Mouse (Mus musculus): Measurements from ENCODE around the gene Ift22. TPM values are rescaled to one million over a fixed set of nuclear protein-coding genes. Genes with fewer than 3 reads are reported as not detected.

Ift22 gene
- polyA plus RNA-seq, 1 experiment from 2014 or later: 126 TPM

DNA sequence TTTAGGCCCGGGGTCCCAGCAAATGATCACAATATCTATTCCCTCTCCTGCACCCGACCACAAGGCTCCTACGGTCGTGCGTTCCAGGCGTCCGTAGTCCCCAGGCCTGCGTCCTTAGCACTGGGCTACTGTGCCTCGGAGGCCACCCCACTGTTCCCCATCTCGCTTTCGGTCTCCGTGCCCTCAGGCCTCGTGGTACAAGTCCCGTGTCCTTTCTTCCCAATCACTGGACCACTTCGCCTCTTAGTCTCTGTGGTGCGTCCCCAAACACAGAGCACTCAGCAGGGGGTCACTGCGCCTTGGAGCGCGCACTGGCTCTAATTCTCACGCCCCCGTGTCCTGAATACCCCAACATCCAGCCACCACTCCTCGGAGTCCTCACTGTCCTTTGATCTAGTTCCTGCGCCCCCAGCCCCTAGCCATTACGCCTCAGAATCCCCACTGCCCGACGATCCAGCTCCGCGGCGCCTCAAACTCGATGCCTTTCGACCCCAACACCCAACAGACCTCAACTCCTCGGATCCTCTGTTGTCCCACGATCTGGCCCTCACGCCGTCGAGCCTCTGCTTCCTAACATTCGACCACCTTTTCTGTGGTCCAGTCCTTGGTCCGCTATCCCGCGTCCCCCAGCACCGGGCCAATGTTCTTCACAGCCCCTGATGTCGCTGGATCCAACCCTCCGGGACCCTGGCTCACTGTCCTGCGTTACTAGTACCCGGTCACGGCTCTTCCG is 25.7 kb upstream of the Ift22 start:
- H3K4me2 ChIP-seq: peak overlapping the region; percentile 88
- 2% methylated on average over 47 of the region's 47 CpGs for WGBS
- H3K9me3 ChIP-seq (replicated peaks): no peaks in the 10 kb centered on the region
- peaks cover 14% of the 10 kb centered on the region for H3K4me1 ChIP-seq
- ATAC-seq: no peak
- no peaks in the 10 kb centered on the region for H3K36me3 ChIP-seq (ENCODE audit: poor library complexity, severe bottlenecking)
- H3K9ac ChIP-seq: peak overlapping the region; percentile 73
- no peak overlapping the region for H3K27ac ChIP-seq
- peaks cover 39% of the 10 kb centered on the region for H3K27me3 ChIP-seq
- H3K4me3 ChIP-seq: peak overlapping the region; percentile 49

DNA sequence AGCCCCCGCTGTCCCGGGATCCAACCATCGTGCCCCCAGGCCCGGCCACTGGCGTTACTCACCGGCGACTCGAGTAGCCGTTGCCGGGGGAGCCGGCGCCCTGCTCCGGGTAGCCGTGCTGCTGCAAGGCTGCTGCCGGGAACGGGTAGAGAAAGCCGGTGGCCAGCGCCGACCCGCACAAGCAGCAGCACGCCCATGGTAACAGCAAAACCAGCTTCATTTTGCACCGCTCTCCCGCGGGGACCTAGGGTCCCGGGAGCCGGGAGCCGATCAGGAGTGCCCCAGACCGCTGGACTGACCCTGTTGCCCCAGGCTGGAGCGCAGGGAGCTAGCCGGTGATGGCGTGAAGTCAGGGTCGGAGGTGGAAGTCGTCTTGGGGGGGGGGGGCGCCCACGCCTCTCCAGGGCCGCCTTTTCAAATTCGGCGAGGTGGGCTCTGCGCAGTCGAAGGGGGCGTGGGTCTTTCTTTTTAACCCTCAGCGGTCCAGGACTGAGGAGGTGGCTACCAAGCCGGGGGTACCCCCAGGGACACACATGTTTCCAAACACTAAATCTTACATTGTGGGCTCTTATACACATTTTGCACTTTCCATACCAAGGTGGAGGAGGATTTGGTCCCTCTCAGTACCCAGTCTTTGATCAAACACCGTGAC is 25.0 kb upstream of the Ift22 start, which contains the start of gene Col26a1:
Col26a1 (minus strand) TSS at position 422 of the 652 bp plus-strand sequence.
- Histone ChIP-seq H3K9ac (peak within 1 kb of the TSS; percentile 73), H3K4me2 (peak within 1 kb of the TSS; percentile 88), H3K27ac (no peak within 1 kb of the TSS), H3K4me3 (peak within 1 kb of the TSS; percentile 49), H3K4me1 (peaks cover 14% of the 10 kb centered on the region), H3K9me3 (replicated peaks) (no peaks in the 10 kb centered on the region), H3K27me3 (peaks cover 39% of the 10 kb centered on the region), H3K36me3 (ENCODE audit: poor library complexity, severe bottlenecking) (no peaks in the 10 kb centered on the region)
- 1% methylated on average over 43 of the region's 44 CpGs for WGBS
- no peak for ATAC-seq

DNA sequence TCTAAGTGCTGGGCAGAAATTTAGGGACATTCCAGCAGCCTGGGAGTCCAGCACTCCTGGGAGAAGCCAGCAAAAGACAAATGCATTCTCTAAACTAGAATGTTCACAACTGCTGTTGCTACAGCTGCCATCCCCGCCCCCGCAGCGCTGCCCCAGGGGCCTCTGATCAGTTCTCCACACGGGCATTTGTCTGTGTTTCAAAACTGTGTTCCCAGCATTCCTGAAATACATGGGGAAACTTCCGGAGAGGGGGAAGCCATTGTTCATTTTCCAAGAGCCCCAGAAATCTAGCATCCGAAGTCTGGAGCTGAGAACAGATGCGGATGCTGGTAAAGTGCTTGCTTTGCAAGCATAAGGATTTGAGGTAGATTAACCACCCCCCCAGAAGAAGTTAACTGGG is 21.0 kb upstream of the Ift22 start:
- Histone ChIP-seq H3K27ac (no peak overlapping the region), H3K4me3 (no peak overlapping the region), H3K36me3 (ENCODE audit: poor library complexity, severe bottlenecking) (no peaks in the 10 kb centered on the region), H3K4me1 (peaks cover 10% of the 10 kb centered on the region; the same call in 1 of the 2 replicates), H3K27me3 (peaks cover 33% of the 10 kb centered on the region), H3K9me3 (replicated peaks) (no peaks in the 10 kb centered on the region), H3K9ac (no peak overlapping the region; the same call in 1 of the 2 replicates), H3K4me2 (no peak overlapping the region)
- no peak for ATAC-seq
- WGBS: 36% methylated on average over 7 of the region's 7 CpGs

GRCm38 (mm10) chr5:136888539-136889355 is 19.2 kb upstream of the Ift22 start:
- WGBS: 74% methylated on average over 19 of the region's 19 CpGs
- Histone ChIP-seq H3K27me3 (peaks cover 15% of the 10 kb centered on the region), H3K4me3 (no peak overlapping the region), H3K36me3 (ENCODE audit: poor library complexity, severe bottlenecking) (no peaks in the 10 kb centered on the region), H3K9ac (no peak overlapping the region), H3K9me3 (replicated peaks) (no peaks in the 10 kb centered on the region), H3K4me1 (no peaks in the 10 kb centered on the region), H3K4me2 (no peak overlapping the region), H3K27ac (no peak overlapping the region)
- ATAC-seq: no peak

GRCm38 (mm10) chr5:136894840-136895528 is 13.0 kb upstream of the Ift22 start:
- Histone ChIP-seq H3K4me3 (no peak overlapping the region), H3K36me3 (ENCODE audit: poor library complexity, severe bottlenecking) (no peaks in the 10 kb centered on the region), H3K27ac (no peak overlapping the region), H3K27me3 (no peaks in the 10 kb centered on the region), H3K4me2 (no peak overlapping the region), H3K9ac (no peak overlapping the region), H3K9me3 (replicated peaks) (no peaks in the 10 kb centered on the region), H3K4me1 (no peaks in the 10 kb centered on the region)
- no peak for ATAC-seq
- 79% methylated on average over 25 of the region's 25 CpGs for WGBS

GRCm38 (mm10) chr5:136895529-136895963 is 12.4 kb upstream of the Ift22 start:
- WGBS: 62% methylated on average over 10 of the region's 10 CpGs
- no peak for ATAC-seq

GRCm38 (mm10) chr5:136904621-136905020 is 3.3 kb upstream of the Ift22 start:
- peaks cover 14% of the 10 kb centered on the region for H3K4me1 ChIP-seq

More at GRCm38 (mm10) chr5:136895529-136895963, 12.4 kb upstream of the Ift22 start:
- no peak overlapping the region for H3K4me2 ChIP-seq
- no peak overlapping the region for H3K27ac ChIP-seq
- H3K4me3 ChIP-seq: no peak overlapping the region
- no peaks in the 10 kb centered on the region for H3K27me3 ChIP-seq
- H3K9ac ChIP-seq: no peak overlapping the region
- H3K36me3 ChIP-seq (ENCODE audit: poor library complexity, severe bottlenecking): no peaks in the 10 kb centered on the region
- H3K9me3 ChIP-seq (replicated peaks): no peaks in the 10 kb centered on the region
- no peaks in the 10 kb centered on the region; the same call in 1 of the 2 replicates for H3K4me1 ChIP-seq

GRCm38 (mm10) chr5:136905630-136906029 is 2.3 kb upstream of the Ift22 start:
- no peaks in the 10 kb centered on the region for H3K36me3 ChIP-seq (ENCODE audit: poor library complexity, severe bottlenecking)
- WGBS: 50% methylated on average over 7 of the region's 7 CpGs
- no peak overlapping the region for H3K27ac ChIP-seq

More at GRCm38 (mm10) chr5:136904621-136905020, 3.3 kb upstream of the Ift22 start:
- Histone ChIP-seq H3K9me3 (replicated peaks) (no peaks in the 10 kb centered on the region), H3K4me2 (no peak overlapping the region), H3K9ac (no peak overlapping the region), H3K27ac (no peak overlapping the region), H3K36me3 (ENCODE audit: poor library complexity, severe bottlenecking) (no peaks in the 10 kb centered on the region), H3K27me3 (no peaks in the 10 kb centered on the region), H3K4me3 (no peak overlapping the region)
- WGBS: 61% methylated on average over 3 of the region's 3 CpGs
- ATAC-seq: no peak

DNA sequence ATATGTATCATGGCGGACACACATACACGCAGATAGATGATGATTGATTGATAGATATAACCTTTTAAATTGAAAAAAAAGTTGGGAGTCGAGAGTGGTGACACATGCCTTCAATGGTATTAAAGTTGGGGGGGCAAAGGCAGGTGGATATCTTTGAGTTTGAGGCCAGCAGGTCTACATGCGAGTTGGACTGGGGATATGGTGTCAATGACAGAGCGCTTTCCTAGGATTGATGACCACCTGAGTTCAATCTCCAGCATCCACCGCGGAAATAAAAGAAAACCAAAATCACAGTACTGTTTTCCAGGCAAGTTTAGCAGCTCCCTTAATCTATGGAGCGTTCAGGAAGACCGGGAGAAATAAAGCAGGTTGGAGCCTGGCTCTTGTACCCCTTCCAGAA is 363 bp upstream of the Ift22 start:
- Histone ChIP-seq H3K9me3 (replicated peaks) (no peaks in the 10 kb centered on the region), H3K4me2 (peak overlapping the region; percentile 63), H3K4me3 (peak overlapping the region; percentile 56), H3K4me1 (peaks cover 14% of the 10 kb centered on the region), H3K27me3 (no peaks in the 10 kb centered on the region), H3K36me3 (ENCODE audit: poor library complexity, severe bottlenecking) (peaks cover 19% of the 10 kb centered on the region), H3K27ac (no peak overlapping the region), H3K9ac (peak overlapping the region; percentile 49; the same call in 1 of the 2 replicates)
- WGBS: 43% methylated on average over 9 of the region's 9 CpGs
- ATAC-seq: peak; percentile 48

More at GRCm38 (mm10) chr5:136905630-136906029, 2.3 kb upstream of the Ift22 start:
- Histone ChIP-seq H3K4me1 (peaks cover 14% of the 10 kb centered on the region), H3K27me3 (no peaks in the 10 kb centered on the region), H3K9me3 (replicated peaks) (no peaks in the 10 kb centered on the region), H3K4me3 (no peak overlapping the region), H3K4me2 (no peak overlapping the region), H3K9ac (no peak overlapping the region)
- ATAC-seq: no peak

DNA sequence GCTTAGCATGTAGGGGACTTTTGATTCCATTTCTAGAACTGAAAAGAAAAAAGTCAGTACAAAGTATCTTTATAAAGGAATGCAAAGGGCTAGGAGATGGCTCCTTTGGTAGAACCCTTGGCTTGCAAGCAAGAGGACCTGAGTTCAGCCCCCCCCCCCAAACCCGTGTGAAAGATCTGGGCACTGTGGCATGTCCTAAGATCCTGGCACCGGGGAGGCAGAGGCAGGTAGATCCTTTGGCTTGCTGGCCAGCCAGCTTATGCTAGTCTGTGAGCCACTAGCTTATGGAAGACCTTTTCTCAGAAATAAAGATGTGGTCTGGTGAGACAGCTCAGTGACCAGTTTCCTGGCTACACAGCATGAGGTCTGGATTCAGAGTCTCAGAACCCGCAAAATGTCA is 6.2 kb downstream of the Ift22 start:
- ATAC-seq: no peak
- WGBS: 90% methylated on average over 3 of the region's 3 CpGs

DNA sequence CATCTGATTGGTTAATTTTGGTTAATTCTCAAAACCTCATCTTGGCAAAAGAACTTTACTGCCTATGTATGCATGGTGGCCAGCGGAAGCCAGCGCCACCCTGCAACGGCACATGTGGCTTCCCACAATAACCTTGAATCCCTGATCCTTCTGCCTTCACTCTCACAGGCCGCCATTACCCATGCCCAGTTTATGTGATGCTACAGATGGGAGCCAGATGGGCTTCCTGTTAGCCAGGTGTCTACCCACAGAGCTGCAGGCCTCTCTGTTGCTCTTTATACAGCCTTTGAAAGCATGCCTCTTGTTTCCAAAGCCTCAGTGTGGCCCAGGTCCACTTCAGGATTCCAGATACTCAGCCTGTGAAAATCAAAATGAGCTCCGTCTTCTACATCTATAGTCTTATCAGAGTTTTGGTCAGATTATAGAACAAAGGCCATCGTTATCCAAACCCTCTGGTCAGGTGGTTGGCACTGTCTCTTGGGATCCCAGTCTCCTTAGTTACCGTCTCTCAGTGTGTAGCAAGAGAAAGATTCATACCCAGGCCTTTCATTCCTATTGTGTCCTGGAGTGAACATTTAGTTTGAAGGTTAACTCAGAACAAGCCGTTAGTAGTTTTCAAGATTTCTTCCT is 9.8 kb downstream of the Ift22 start:
- Histone ChIP-seq H3K36me3 (ENCODE audit: poor library complexity, severe bottlenecking) (peaks cover 16% of the 10 kb centered on the region), H3K27ac (no peak overlapping the region), H3K4me1 (peaks cover 5% of the 10 kb centered on the region), H3K4me3 (no peak overlapping the region), H3K9ac (no peak overlapping the region), H3K27me3 (no peaks in the 10 kb centered on the region), H3K4me2 (no peak overlapping the region), H3K9me3 (replicated peaks) (no peaks in the 10 kb centered on the region)
- WGBS: 94% methylated on average over 8 of the region's 8 CpGs
- ATAC-seq: no peak

More for the DNA sequence above, 6.2 kb downstream of the Ift22 start:
- H3K4me2 ChIP-seq: no peak overlapping the region
- no peak overlapping the region for H3K9ac ChIP-seq
- no peaks in the 10 kb centered on the region for H3K9me3 ChIP-seq (replicated peaks)
- no peak overlapping the region for H3K4me3 ChIP-seq
- peaks cover 2% of the 10 kb centered on the region for H3K4me1 ChIP-seq
- no peak overlapping the region for H3K27ac ChIP-seq
- no peaks in the 10 kb centered on the region for H3K27me3 ChIP-seq
- peaks cover 36% of the 10 kb centered on the region for H3K36me3 ChIP-seq (ENCODE audit: poor library complexity, severe bottlenecking)

All from forebrain, embryonic 13.5 days (tissue).